Mouse (Mus musculus) right cerebral cortex, postnatal 4 days (tissue): ENCODE measurements around the gene Ctf1.

Experiments used
- DNase-seq: peaks from one replicate; pipeline ENCODE4 v3.0.0-alpha.2; 2022

Gene Ctf1

GRCm38 (mm10) chr7:127745251-127745651, 32.7 kb downstream of the Ctf1 start:
- peak; percentile 81 for DNase-seq

DNA sequence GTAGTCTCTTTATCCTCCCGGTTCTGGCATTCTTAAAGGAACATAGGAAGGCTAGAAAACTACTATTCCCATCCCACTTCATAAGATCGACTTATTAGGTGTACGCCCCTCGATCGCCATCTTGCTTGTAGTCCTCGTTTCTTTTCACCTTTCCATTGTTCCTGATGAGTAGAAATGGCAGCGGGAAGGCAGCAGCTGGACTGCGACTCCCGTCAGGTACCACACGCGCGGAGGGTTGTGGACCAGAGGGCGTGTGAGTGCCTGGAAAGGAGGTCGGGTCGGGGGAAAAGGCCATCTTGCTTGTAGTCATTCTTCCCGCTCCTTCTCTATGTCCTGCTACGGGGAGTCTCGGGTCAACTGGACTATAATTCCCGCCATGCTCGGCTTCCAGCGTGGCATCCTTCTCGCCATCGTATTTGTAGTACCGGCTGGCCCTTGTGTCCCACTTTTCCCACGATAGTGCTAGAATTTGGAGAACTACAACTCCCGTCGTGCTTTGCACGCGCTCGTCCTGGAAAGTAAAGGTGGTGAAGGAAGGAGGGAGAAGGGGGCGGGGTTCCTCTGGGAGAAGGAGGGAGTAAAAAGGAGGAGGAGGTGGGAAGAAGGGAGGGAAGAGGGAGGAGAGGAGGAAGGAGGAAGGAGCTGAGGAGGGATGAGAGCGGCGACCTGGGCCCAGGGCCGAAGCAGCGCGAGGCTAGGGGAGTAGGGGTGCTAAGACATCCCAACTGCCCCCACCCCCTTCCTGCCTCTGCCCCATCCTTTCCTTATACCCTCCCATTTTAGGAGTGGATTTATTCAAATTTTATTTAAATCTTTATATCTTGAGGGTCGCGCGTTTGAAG, 33.3 kb downstream of the Ctf1 start:
- DNase-seq = peak; percentile 87

DNA sequence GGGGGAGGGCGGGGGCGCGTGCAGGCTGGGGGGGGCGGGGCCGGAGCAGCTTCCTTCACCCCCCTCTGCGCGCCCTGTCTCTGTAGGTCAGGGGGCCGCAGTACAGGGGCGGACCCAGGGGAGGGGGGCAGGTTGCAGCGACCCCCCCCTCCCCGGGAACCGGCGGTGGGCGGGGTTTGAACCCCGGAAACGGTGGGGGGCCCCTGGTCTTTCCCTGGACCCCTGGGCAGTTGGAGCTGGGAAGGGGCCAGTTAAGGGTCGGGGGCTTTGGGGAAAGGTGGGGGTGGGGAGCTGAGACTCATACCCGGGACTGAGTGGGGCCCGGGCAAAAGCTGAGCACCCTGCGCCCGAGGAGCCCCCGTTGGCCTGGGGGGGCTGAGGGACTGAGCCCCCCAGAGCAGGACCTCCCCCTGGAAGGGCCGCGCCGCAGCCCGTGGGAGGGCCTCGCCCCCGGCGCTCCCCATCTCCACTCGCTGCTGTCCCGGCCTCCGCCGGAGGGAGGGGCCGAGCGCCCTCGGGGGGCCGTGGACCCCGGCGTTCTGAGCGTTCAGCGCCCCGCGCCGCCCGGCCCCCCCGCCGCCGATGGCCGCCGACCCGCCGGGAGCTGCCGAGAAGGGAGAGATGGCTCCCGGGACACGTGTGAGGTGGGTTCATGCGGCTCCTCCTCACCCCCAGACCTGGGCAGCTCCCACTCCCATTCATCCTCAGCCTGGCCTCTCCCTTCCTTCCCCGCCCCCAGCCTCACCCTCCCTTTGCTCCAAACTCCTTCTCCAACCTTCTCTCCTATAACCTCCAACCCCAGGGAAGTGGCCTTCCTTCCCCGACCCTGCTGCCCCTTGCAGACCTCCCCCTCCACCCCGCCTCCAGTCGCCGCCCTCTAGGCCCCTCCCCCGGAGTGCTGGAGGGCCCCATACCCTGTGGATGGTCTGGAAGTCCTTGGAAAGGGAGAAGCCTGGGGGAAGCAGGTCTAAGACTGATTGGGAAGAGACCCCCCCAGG, 34.3 kb downstream of the Ctf1 start:
- DNase-seq = peak; percentile 55

- DNase-seq = no peak
Measured at GRCm38 (mm10) chr7:127747559-127748234, 35.2 kb downstream of the Ctf1 start.

GRCm38 (mm10) chr7:127748235-127748560, 35.7 kb downstream of the Ctf1 start:
- DNase-seq = no peak

DNA sequence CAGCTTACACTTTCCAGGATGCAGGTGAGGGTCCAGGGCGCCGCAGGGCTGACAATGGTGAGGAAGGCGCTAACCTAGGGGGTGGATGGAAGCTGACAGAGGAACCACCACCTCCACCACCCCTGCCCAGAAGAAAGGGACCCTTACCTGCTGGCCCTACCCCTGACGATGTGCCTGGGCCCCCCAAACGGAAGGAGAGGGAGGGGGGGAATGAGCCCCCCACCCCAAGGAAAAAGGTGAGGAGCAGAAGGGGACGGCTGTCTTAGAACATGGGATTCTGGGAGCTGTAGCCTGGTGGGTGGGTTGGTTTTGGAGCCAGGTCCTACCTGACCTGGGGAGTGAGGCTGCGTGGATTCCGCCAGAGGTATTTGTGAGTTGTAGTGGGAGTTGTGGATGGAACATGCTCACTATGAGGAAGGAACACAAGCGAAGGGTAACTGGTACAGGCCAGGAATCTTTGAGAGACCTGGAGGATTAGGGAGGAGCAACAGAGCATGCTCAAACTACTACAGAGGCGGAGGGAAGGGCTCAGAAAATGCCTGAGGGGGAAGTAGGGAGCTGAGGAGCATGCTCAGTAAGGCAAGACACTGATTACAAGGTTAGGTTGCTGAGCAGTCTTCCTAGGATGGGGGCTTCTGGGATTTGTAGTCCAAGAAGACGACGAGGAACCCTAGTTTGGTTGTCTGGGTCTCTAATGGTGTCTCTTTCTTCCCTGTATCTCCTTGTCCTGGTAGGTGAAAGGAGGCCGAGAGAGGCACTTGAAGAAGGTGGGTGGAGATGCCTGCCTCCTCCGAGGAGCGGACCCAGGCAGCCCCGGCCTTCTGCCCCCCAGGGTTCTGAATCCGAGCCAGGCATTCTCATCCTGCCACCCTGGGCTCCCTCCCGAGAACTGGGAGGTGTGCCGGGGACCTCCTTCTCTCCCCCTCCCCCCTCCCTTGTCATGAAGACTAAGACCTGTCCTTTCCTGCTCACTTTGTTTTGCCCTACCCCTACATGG, 37.9 kb downstream of the Ctf1 start:
- DNase-seq = no peak

DNA sequence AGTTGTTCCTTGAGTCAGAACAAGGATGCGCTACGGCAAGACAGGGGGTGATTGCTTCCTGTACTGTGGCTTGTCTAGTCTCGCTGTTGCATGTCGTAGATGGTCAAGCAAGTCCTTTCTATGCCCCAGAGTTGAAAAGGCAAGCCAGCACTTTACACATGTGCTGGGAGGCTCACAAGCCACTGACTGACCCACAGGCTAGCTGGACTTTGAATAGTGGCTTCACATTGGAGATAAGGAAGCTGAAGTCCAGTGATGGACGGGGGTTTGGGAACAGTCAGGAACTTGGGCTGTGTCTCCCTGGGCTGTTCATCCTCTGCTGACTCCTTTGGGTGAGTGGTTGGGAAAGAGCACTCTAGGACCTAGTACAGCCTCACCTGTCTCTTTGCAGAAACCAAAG, 39.1 kb downstream of the Ctf1 start:
- DNase-seq = no peak

DNA sequence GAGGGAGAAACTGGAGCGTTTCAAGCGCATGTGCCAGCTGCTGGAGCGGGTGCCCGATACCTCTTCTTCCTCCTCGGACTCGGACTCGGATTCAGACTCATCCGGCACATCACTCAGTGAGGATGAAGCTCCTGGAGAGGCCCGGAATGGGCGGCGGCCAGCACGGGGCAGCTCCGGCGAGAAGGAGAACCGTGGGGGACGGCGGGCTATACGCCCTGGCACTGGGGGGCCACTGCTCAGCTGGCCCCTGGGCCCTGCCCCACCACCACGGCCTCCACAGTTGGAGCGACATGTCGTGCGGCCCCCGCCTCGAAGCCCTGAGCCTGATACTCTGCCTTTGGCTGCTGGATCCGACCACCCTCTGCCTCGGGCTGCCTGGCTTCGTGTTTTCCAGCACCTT, 39.5 kb downstream of the Ctf1 start:
- DNase-seq = no peak

DNA sequence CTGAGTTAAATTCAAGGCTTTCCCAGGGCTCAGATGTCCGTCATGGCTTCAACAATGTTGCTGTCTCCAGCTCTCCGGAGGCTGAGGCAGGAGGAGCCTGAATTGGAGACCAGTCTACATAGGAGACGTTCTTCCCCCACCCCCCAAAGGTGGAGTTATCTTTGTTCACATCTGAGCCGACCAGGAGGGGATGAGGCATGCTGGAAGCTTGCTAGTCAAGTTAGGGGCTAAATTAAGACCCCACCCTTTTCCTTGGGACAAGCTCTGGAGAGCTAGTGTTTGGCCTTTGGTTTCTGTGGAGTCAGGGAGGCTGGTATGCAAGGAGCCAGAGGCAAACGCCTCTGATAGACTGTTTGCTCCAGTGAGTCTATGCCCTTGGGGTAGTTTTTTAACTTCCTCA, 40.6 kb downstream of the Ctf1 start:
- no peak for DNase-seq

DNA sequence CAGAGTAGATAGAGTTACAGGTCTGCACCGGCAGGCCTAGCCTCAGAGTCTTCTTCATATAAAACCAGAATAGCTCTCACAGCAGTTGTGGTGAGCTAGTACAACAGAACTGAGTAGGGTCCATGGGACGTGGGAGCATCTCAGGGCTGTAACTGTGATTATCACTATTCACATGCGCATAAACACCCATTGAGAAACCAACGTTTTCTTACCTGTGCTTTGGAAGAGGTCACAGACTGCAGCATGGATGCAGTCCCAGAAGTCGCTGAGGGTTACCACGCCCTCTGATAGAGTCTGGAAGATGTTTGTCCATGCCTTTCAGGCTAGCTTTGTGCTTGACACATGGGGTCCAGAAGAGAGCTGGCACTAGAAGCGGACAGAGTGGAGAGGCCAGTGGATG, 41.2 kb downstream of the Ctf1 start:
- DNase-seq = no peak

GRCm38 (mm10) chr7:127759716-127760115, 47.2 kb downstream of the Ctf1 start:
- no peak for DNase-seq

GRCm38 (mm10) chr7:127760478-127760877, 47.9 kb downstream of the Ctf1 start:
- no peak for DNase-seq

GRCm38 (mm10) chr7:127761026-127761425, 48.5 kb downstream of the Ctf1 start:
- DNase-seq = peak; percentile 50

GRCm38 (mm10) chr7:127763642-127764041, 51.1 kb downstream of the Ctf1 start:
- DNase-seq = no peak

DNA sequence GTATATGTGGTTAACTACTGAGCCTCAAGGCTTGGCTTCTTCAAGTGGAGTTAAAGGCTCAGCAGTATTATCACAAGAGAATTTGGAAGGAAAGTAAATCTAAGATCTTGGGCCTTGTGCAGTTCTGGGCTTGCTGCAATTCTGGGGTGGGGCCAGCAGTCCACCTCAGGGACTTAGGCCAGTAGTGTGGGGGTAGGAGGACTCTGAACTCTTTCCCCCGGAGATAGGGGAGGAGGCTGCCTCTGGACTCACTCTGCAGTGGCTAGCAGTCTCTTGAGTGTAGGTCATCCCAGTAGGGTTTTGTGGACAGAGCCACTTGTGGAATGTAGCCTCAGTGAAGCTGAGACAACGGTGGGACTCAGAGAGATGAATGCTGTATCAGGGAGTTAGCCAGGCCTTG, 53.2 kb downstream of the Ctf1 start:
- no peak for DNase-seq

DNA sequence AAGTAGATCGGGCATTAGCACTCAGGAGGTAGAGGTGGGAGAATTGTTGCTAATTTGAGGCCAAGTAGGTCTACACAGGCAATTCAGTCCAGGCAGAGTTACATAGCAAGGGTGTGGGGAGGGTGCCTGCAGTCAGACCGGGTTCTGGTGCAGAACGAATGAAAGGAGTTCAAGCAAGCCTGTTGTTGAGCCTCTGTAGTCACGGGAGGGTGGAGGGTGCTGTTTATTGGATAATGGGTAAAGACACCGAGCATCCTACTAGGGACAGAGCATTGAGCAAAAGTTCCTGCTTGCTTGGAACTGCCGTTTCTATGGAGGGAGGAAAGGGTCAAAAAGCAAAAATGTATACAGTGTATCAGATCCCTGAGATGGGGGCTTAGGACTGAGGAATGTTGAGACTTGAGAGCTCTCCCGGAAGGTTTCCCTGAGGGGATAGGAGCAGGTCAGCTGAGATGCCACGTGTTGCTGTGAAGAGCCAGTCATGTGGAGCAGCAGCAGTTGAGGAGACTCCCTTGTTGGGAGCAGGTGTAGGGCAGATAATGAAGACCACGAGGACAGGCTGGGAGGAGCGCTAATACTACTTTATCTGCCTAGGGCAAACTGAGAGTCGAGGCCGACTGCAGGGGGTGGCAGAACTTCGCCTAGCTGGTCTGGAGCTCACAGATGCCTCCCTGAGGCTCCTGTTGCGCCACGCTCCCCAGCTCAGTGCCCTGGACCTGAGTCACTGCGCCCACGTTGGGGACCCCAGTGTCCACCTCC, 54.5 kb downstream of the Ctf1 start:
- DNase-seq = no peak
